Mouse (Mus musculus) cerebellum, adult 2 months (tissue): ENCODE data around the gene Adcy10. TPM values are rescaled to one million over a fixed set of nuclear protein-coding genes. Genes with fewer than 3 reads are reported as not detected.
A peak's percentile ranks its signal among the peaks of the same experiment; 100 is the strongest.

Experiments
- DNase-seq, 2 experiments: peaks; one replicate each; pipeline ENCODE4 v3.0.0; 2021
- H3K27ac ChIP-seq: fragments of 200-500 bp; 2 replicates; pipeline ENCODE4 v1.5.1; 2012; ENCODE audit warnings: low read length, control low read depth, inconsistent platforms; ENCODE audit not compliant: insufficient read depth
- H3K27me3 ChIP-seq: fragments of 200-500 bp; 2 replicates; pipeline ENCODE4 v1.6.1; 2012; ENCODE audit warnings: inconsistent platforms, mild to moderate bottlenecking, low read length, moderate library complexity; ENCODE audit not compliant: control insufficient read depth, insufficient read depth
- H3K4me1 ChIP-seq: fragments of 200-500 bp; 2 replicates; pipeline ENCODE4 v1.6.1; 2011; ENCODE audit warnings: low read length; ENCODE audit not compliant: control insufficient read depth, insufficient read depth
- H3K4me3 ChIP-seq: fragments of 200-500 bp; replicated peaks from 2 replicates; pipeline ENCODE3; 2011; ENCODE audit warnings: mild to moderate bottlenecking, low read depth, low read length, control low read depth; ENCODE audit not compliant: insufficient read depth
- CTCF ChIP-seq: fragments of 200-500 bp; IDR thresholded peaks from 2 replicates; pipeline ENCODE4 v1.5.1; 2011; ENCODE audit warnings: low read depth, mild to moderate bottlenecking, control low read depth, low read length, moderate library complexity, borderline replicate concordance; ENCODE audit not compliant: insufficient read depth
- POLR2A ChIP-seq: fragments of 200-500 bp; IDR thresholded peaks from 2 replicates; pipeline ENCODE4 v1.6.1; 2011; ENCODE audit warnings: low read length, control low read depth, borderline replicate concordance; ENCODE audit not compliant: insufficient read depth
- WGBS: fragments of 180-500 bp; shearing (Covaris S2); methylation state at CpG from one replicate; pipeline ENCODE4 v1.1.7; 2018; 5-methylcytosine and 5-hydroxymethylcytosine counted together
- polyA plus RNA-seq: library from polyadenylated mRNA; depleted of rRNA; stranded (reverse); fragments of >200 nt; gene quantifications from 2 replicates; pipeline ENCODE4 v1.2.3, GENCODE M21; 2012

The Adcy10 gene
- polyA plus RNA-seq, 1 experiment = 0.28 TPM

GRCm38 (mm10) chr1:165594699-165595421 is 109.9 kb downstream of the Adcy10 start:
- TF ChIP-seq POLR2A (no peak), CTCF (no peak)

GRCm38 (mm10) chr1:165601775-165602280 is 116.8 kb downstream of the Adcy10 start:
- no peak overlapping the region for H3K4me3 ChIP-seq
- WGBS = 74% methylated on average over 10 of the region's 10 CpGs
- no peak overlapping the region for H3K27ac ChIP-seq
- no peak for TF ChIP-seq CTCF
- no peak for TF ChIP-seq POLR2A
- no peak for DNase-seq
- H3K27me3 ChIP-seq = no peaks in the 10 kb centered on the region
- no peaks in the 10 kb centered on the region; the same call in 1 of the 2 replicates for H3K4me1 ChIP-seq

More at GRCm38 (mm10) chr1:165594699-165595421, 109.9 kb downstream of the Adcy10 start:
- Histone ChIP-seq H3K4me3 (no peak overlapping the region), H3K27ac (no peak overlapping the region), H3K4me1 (peaks cover 6% of the 10 kb centered on the region; the same call in 1 of the 2 replicates), H3K27me3 (no peaks in the 10 kb centered on the region)
- peak in 1 of 2 experiments; percentile 36 for DNase-seq
- 54% methylated on average over 15 of the region's 15 CpGs for WGBS

GRCm38 (mm10) chr1:165603218-165603617 is 118.2 kb downstream of the Adcy10 start:
- no peak for DNase-seq
- no peak overlapping the region for H3K4me3 ChIP-seq
- H3K27me3 ChIP-seq = no peaks in the 10 kb centered on the region
- no peak overlapping the region for H3K27ac ChIP-seq
- TF ChIP-seq POLR2A = no peak
- TF ChIP-seq CTCF = no peak
- no peaks in the 10 kb centered on the region; the same call in 1 of the 2 replicates for H3K4me1 ChIP-seq
- WGBS = 79% methylated on average over 14 of the region's 14 CpGs

- 92% methylated on average over 8 of the region's 8 CpGs for WGBS
- H3K27me3 ChIP-seq = no peaks in the 10 kb centered on the region
- DNase-seq = no peak
- TF ChIP-seq POLR2A (no peak), CTCF (no peak)
- H3K4me3 ChIP-seq = no peak overlapping the region
- no peaks in the 10 kb centered on the region; the same call in 1 of the 2 replicates for H3K4me1 ChIP-seq
- H3K27ac ChIP-seq = no peak overlapping the region
Measured at GRCm38 (mm10) chr1:165604203-165604602, 119.2 kb downstream of the Adcy10 start.

GRCm38 (mm10) chr1:165605108-165605507 is 120.1 kb downstream of the Adcy10 start:
- Histone ChIP-seq H3K27ac (no peak overlapping the region), H3K4me3 (no peak overlapping the region), H3K4me1 (no peaks in the 10 kb centered on the region; the same call in 1 of the 2 replicates), H3K27me3 (no peaks in the 10 kb centered on the region)
- no peak for DNase-seq
- TF ChIP-seq CTCF (no peak), POLR2A (no peak)
- WGBS = 46% methylated on average over 3 of the region's 3 CpGs

DNA sequence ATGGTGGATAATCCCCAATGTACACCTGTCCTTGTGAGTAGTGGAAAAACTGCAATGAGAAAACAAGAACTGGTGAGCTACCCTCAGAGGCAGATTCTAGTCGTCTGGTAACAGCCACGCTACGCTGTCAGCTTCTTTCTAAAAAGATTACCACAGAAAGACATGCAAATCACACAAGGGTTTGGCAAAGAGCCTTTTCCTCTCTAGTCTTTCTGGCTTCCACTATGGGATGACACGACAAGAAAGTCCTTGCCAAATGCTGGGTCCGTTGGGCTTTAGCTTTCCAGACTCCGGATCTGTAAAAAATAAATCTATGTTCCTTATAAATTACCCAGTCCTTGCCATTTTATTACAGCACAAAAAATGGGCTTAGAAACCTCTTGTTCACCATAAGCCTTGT is 120.8 kb downstream of the Adcy10 start:
- H3K27me3 ChIP-seq = no peaks in the 10 kb centered on the region
- H3K27ac ChIP-seq = no peak overlapping the region
- DNase-seq = peak in 1 of 2 experiments; percentile 56
- no peak for TF ChIP-seq POLR2A
- TF ChIP-seq CTCF = no peak
- 15% methylated on average over 6 of the region's 6 CpGs for WGBS
- no peak overlapping the region for H3K4me3 ChIP-seq
- H3K4me1 ChIP-seq = no peaks in the 10 kb centered on the region; the same call in 1 of the 2 replicates

GRCm38 (mm10) chr1:165608904-165609303 is 123.9 kb downstream of the Adcy10 start:
- H3K4me1 ChIP-seq = no peaks in the 10 kb centered on the region; the same call in 1 of the 2 replicates
- 95% methylated on average over 4 of the region's 4 CpGs for WGBS
- H3K4me3 ChIP-seq = no peak overlapping the region
- H3K27ac ChIP-seq = no peak overlapping the region
- H3K27me3 ChIP-seq = no peaks in the 10 kb centered on the region
- DNase-seq = no peak
- TF ChIP-seq POLR2A (no peak), CTCF (no peak)
